Mouse (Mus musculus) forebrain, embryonic 10.5 days (tissue): ENCODE data around the gene Rbfox2. TPM values are rescaled to one million over a fixed set of nuclear protein-coding genes. Genes with fewer than 3 reads are reported as not detected.

Experiments
- DNase-seq: peaks from one replicate; pipeline ENCODE4 v3.0.0-alpha.2; 2017; ENCODE audit warnings: low spot score; ENCODE audit errors: extremely low spot score
- H3K27ac ChIP-seq: fragments of 300-500 bp; sonication (generic); 2 replicates; pipeline ENCODE4 v1.5.1; 2016; ENCODE audit warnings: mild to moderate bottlenecking
- H3K27me3 ChIP-seq: fragments of 300-500 bp; sonication (generic); 2 replicates; pipeline ENCODE4 v1.6.1; 2016; ENCODE audit warnings: mild to moderate bottlenecking; ENCODE audit not compliant: poor library complexity, severe bottlenecking
- H3K36me3 ChIP-seq: fragments of 300-500 bp; sonication (generic); replicated peaks from 2 replicates; pipeline ENCODE4 v1.6.1; 2016; ENCODE audit warnings: mild to moderate bottlenecking, moderate library complexity
- H3K4me1 ChIP-seq: fragments of 300-500 bp; sonication (generic); 2 replicates; pipeline ENCODE4 v1.6.1; 2016
- H3K4me3 ChIP-seq: fragments of 300-500 bp; sonication (generic); 2 replicates; pipeline ENCODE4 v1.5.1; 2016; ENCODE audit warnings: mild to moderate bottlenecking, moderate library complexity
- H3K9me3 ChIP-seq: fragments of 300-500 bp; sonication (generic); 2 replicates; pipeline ENCODE4 v1.6.1; 2016; ENCODE audit warnings: mild to moderate bottlenecking, moderate library complexity
- WGBS: fragments of 180-500 bp; shearing (Covaris S2); methylation state at CpG from one replicate; pipeline ENCODE4 v1.1.7; 2016; 5-methylcytosine and 5-hydroxymethylcytosine counted together
- polyA plus RNA-seq: library from polyadenylated mRNA; unstranded; fragments of >200 nt; fragmentation: Nextera tagmentation; extraction: Ambion mirVana; gene quantifications from 2 replicates; pipeline ENCODE4 v1.2.1, GENCODE M21; 2016

Rbfox2 gene
- polyA plus RNA-seq, 1 experiment from 2014 or later: 39.0 TPM

DNA sequence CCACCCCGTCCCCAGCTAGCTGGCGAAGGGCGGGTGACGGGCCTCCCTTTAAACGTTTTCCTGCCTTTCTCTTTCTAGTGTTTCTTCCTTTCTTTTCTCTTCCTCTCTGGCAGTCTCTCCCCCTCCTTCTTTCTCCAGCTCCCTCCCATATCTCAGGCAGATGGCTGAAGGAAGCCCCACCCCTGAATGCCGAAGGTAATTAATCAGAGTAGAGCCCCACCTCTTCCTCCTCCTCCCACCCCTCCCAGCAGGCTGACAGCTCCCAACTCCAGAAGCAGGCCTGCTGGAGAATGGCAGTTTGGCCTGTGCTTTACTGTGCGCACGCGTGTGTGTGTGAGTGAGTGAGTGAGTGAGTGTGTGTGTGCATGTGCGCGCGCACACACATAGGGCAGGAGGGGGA, 153.2 kb downstream of the Rbfox2 start:
- Histone ChIP-seq H3K4me1 (peaks cover 65% of the 10 kb centered on the region), H3K36me3 (0 out of 2 replicates have a peak, but pooled peaks cover 3% of the 10 kb centered on the region), H3K27me3 (no peaks in the 10 kb centered on the region), H3K27ac (peak overlapping the region; percentile 85), H3K4me3 (peak overlapping the region; percentile 62), H3K9me3 (no peaks in the 10 kb centered on the region)
- 2% methylated on average over 12 of the region's 12 CpGs for WGBS
- peak; percentile 79 for DNase-seq

DNA sequence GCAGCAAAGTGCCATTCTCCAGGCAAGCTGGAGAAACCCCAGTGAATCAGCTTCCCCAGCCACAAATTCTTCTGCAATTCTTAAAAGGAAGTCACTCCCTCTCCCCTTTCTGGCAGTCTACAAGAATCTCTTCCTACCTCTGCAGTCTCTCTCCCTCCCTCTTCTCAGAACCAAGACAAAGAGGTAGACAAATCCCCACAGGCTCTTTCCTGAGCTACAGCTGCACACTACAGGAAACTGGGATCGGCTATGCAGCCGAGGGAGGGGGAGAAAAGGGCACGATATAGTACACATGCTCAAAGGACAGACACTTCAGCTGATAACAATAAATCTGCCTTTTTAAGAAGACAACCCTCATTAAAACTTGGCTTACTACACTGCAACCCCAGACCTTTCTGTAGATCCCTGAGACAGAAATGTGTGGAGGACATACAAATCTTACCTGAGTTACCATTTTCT, 153.7 kb downstream of the Rbfox2 start:
- Histone ChIP-seq H3K27me3 (no peaks in the 10 kb centered on the region), H3K27ac (peak overlapping the region; percentile 85), H3K9me3 (no peaks in the 10 kb centered on the region), H3K4me1 (peaks cover 65% of the 10 kb centered on the region), H3K36me3 (0 out of 2 replicates have a peak, but pooled peaks cover 3% of the 10 kb centered on the region), H3K4me3 (peak overlapping the region; percentile 62)
- peak; percentile 31 for DNase-seq
- 0% methylated on average over 3 of the region's 3 CpGs for WGBS

DNA sequence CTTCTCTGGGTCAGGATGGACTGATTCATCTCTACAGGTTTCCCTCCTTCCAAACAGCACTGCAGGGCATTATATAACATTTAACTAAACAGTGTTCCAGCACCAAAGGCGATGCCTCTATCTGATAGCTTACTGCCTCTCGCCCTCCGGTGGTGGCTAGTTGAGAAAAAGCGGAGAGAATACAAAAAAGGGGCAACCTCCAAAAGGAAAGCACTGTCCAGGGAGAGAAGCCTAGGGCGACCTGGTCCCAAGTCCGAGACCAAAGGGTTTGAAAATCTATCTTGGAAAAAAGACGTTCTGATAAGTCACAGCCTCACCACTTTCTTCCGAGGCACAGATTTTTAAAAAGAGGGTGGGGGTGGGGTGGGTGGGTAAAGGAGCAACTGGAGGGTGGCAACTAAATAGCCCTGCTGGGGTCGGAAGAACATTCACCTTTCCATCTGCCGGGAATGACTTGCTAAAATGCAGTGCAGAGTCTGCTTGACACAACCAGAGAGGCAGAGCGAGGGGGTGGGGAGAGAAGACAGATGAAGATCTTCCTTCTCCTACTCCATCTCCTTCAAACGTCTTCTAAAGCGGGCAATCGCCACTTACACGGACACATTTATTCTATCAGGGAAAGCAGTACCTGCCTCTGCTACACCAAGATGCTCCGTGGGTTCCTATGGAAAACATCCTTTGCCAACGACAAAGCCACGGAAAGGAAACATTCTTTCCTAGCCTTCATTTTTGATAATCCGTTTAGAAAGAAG, 154.3 kb downstream of the Rbfox2 start:
- DNase-seq: peak; percentile 17

DNA sequence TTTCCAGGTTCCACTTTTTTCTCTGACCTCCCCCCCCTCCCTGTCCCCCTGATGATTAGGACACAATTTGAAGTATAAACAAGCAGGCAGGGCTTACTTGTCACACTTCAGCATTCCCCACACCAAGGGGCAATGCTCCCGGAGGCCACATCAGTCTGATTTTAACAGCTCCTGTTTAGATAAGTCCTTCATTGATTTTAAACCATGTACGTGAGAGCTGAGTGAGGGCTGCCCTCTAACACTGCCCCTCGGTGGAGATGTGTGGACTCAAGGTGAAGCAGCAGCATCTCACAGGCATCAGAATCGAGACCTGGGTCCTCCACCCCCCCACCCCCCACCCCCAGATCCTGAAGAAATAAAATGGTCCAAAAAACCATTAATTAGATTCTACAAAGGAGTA, 155.0 kb downstream of the Rbfox2 start:
- WGBS: 16% methylated on average over 4 of the region's 4 CpGs
- DNase-seq: no peak
- no peaks in the 10 kb centered on the region for H3K27me3 ChIP-seq
- no peaks in the 10 kb centered on the region for H3K9me3 ChIP-seq
- H3K4me1 ChIP-seq: peaks cover 63% of the 10 kb centered on the region
- 0 out of 2 replicates have a peak, but pooled peaks cover 3% of the 10 kb centered on the region for H3K36me3 ChIP-seq
- H3K4me3 ChIP-seq: peak overlapping the region; percentile 62
- peak overlapping the region; percentile 85 for H3K27ac ChIP-seq

More for the DNA sequence above, 154.3 kb downstream of the Rbfox2 start:
- whole genome bisulfite sequencing: 2% methylated on average over 19 of the region's 19 CpGs
- Histone ChIP-seq H3K36me3 (0 out of 2 replicates have a peak, but pooled peaks cover 3% of the 10 kb centered on the region), H3K27ac (peak overlapping the region; percentile 85), H3K27me3 (no peaks in the 10 kb centered on the region), H3K4me3 (peak overlapping the region; percentile 62), H3K4me1 (peaks cover 65% of the 10 kb centered on the region), H3K9me3 (no peaks in the 10 kb centered on the region)

DNA sequence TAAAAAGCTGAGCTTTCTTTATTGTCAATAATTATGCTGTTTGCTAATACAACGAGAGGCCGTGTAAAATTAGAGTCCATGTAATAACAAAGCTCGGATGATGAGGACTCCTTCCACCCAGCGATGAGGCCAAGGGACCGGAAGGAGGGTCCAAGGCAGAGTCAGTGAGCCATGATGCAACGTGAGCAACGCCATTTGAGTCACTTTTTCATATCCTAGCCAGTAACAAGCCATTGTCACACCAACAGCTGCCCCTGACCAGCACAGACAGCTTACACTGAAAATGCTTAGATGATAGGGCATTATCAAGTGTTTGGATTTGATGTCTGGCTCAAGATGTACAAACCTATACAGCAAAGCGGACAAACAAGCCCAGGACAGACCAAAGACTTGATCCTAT, 155.6 kb downstream of the Rbfox2 start:
- Histone ChIP-seq H3K4me1 (peaks cover 58% of the 10 kb centered on the region), H3K4me3 (peak overlapping the region; percentile 62; the same call in 1 of the 2 replicates), H3K36me3 (0 out of 2 replicates have a peak, but pooled peaks cover 3% of the 10 kb centered on the region), H3K27ac (0 out of 2 replicates have a peak overlapping the region, but pooled peaks have one; percentile 3), H3K9me3 (no peaks in the 10 kb centered on the region), H3K27me3 (no peaks in the 10 kb centered on the region)
- WGBS: 62% methylated on average over 8 of the region's 8 CpGs
- no peak for DNase-seq

DNA sequence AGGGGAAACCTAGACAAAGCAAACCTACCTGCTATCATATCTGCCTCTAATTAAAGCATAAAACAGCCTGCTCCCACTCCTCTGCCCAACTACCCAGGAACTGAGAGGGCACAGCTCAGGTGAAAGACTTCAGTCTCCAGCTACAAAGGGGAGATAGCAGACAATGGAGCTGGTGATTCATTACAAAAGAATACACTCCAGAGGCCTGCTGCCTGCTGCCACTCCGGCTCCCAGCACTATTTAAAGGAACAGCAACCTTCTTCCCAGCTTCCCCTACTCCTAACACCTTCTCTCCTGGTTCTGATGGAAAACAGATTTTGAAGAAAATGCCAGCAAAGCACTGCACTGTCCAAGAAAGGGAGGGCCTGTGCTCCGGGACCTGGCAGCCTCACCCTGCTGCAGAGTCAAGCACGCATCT, 156.4 kb downstream of the Rbfox2 start:
- 20% methylated on average over 3 of the region's 3 CpGs for WGBS
- Histone ChIP-seq H3K4me3 (peak overlapping the region; percentile 40), H3K27me3 (no peaks in the 10 kb centered on the region), H3K27ac (peak overlapping the region; percentile 85), H3K9me3 (no peaks in the 10 kb centered on the region), H3K36me3 (0 out of 2 replicates have a peak, but pooled peaks cover 3% of the 10 kb centered on the region), H3K4me1 (peaks cover 58% of the 10 kb centered on the region)
- peak; percentile 17 for DNase-seq

DNA sequence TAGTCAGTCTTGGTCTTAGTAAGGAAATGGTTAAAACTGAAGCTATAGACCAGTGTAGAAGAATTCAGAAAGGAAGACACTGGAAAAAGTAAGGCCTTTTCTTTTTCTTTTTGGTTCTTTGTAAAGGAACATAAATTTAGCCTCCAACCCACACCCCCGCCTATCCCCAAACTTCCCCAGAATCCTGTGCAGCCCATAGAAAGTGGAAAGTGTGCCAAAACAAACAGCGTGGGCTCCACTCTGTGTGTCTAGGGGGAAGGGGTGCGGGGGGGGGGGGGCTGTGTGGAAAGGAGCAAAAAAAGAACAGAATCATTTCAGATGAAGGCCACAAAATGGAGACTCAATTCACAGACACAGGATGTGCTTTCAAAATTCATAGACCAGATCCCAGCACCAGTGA, 156.8 kb downstream of the Rbfox2 start:
- 51% methylated on average over 3 of the region's 3 CpGs for WGBS

DNA sequence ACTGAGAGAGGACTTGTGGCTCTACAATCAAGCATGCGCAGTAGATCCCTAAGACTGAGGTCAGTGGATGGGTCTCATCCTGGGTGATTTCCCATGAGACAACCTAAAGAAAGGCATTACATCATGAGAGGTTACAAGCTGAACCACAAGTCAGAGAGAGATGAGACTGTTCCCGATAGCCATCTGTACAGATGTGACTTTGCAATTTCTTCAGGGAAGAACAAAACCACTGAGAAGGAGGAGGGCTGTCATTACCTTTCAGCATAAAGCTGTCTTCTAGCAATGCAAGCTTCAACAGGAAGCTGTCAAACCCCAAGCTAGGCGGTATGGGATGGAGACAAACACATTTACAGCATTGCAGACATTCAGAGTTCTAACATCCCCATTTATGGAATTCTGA, 157.3 kb downstream of the Rbfox2 start:
- Histone ChIP-seq H3K27ac (0 out of 2 replicates have a peak overlapping the region, but pooled peaks have one; percentile 85), H3K4me1 (peaks cover 58% of the 10 kb centered on the region), H3K4me3 (no peak overlapping the region), H3K27me3 (no peaks in the 10 kb centered on the region), H3K9me3 (no peaks in the 10 kb centered on the region), H3K36me3 (0 out of 2 replicates have a peak, but pooled peaks cover 3% of the 10 kb centered on the region)
- WGBS: 89% methylated on average over 3 of the region's 3 CpGs
- DNase-seq: no peak

More for the DNA sequence above, 156.8 kb downstream of the Rbfox2 start:
- Histone ChIP-seq H3K27me3 (no peaks in the 10 kb centered on the region), H3K9me3 (no peaks in the 10 kb centered on the region), H3K27ac (peak overlapping the region; percentile 85), H3K4me1 (peaks cover 58% of the 10 kb centered on the region), H3K4me3 (peak overlapping the region; percentile 40), H3K36me3 (0 out of 2 replicates have a peak, but pooled peaks cover 3% of the 10 kb centered on the region)
- no peak for DNase-seq

DNA sequence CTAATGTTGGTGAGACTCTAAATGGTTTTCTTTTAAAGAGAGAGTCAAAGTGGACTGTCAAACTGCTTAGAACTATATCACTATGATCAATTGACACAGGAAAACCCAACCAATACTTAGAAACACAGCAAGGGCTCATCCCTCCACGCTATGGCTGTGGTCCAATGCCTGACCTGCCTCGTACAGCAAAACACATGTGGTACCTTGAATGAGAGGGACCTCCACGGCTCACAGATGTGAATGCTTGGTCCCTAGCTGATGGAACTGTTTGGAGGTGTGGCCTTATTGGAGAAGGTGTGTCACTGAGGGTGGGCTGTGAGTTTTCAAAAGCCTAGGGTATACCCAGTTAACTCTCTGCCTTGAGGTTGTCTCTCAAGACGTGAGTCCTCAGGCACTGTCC, 159.9 kb downstream of the Rbfox2 start:
- Histone ChIP-seq H3K36me3 (0 out of 2 replicates have a peak, but pooled peaks cover 3% of the 10 kb centered on the region), H3K27ac (no peak overlapping the region), H3K27me3 (no peaks in the 10 kb centered on the region), H3K9me3 (no peaks in the 10 kb centered on the region), H3K4me1 (peaks cover 33% of the 10 kb centered on the region), H3K4me3 (no peak overlapping the region)
- 87% methylated on average over 4 of the region's 4 CpGs for WGBS
- no peak for DNase-seq

DNA sequence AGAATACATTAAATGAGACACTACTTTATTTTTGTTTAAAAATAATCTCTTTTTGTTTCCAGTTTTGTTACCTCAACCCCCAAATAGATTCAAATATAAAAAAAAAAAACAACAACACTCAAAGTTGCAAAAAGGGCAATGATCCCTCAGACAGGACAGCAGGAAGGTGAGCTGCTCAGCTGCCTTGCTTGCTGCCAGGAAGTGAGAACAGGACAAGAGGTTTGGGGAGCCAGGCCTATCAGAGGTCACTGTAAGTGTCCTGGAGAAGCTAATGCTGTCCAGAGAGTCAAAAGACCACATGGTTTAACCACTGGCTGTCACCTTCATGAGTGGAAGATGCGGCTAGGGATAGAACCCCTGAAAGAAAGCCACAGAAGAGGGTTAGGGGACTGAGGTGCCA, 161.8 kb downstream of the Rbfox2 start:
- Histone ChIP-seq H3K27me3 (no peaks in the 10 kb centered on the region), H3K36me3 (peaks cover 3% of the 10 kb centered on the region; the same call in 1 of the 2 replicates), H3K4me3 (no peak overlapping the region), H3K27ac (no peak overlapping the region), H3K9me3 (no peaks in the 10 kb centered on the region), H3K4me1 (peaks cover 17% of the 10 kb centered on the region)
- DNase-seq: no peak
- WGBS: 90% methylated on average over 1 of the region's 1 CpGs

DNA sequence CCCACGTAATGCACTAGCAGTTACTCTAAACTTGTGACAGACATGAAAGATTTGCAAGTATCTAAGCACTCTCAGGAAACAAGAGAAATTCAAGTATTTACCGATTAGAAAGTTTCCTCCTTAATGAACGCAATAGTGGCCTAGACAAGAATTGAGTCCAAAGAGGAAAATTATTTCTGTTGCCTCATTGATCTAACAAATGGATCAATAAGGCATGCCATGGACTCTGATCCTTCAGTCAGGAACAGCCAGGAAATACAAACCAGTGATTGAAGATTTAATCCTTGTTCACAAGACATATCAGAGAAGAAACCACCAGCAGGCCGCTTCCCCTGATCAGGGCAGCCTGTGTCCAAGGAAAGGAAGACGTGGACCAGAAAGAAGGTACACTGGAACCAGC, 164.0 kb downstream of the Rbfox2 start:
- no peaks in the 10 kb centered on the region; the same call in none of the 2 replicates for H3K36me3 ChIP-seq
- WGBS: 94% methylated on average over 5 of the region's 5 CpGs
- no peak for DNase-seq
- H3K27ac ChIP-seq: no peak overlapping the region
- H3K4me1 ChIP-seq: peaks cover 4% of the 10 kb centered on the region; the same call in 1 of the 2 replicates
- H3K27me3 ChIP-seq: no peaks in the 10 kb centered on the region
- H3K9me3 ChIP-seq: no peaks in the 10 kb centered on the region
- H3K4me3 ChIP-seq: no peak overlapping the region

DNA sequence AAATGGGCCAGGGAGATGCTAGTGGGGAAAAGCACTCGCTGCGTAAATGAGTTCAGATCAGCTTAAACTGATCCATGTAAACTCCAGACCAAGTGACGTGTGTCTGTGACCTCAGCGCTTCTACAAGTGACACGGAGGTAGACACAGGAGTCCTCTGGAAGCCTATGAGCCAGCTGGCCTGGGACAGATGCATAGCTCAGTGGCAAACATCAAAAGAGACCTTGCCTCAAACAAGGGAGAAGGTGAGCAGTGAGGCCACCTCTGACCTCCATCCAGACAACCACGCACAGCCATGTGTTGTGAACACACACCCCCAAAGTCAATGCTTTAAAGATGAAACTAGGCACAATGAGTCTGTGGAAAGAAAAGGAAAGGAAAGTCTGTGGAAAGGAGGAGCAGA, 164.5 kb downstream of the Rbfox2 start:
- WGBS: 84% methylated on average over 6 of the region's 6 CpGs
- no peaks in the 10 kb centered on the region; the same call in none of the 2 replicates for H3K36me3 ChIP-seq
- no peaks in the 10 kb centered on the region for H3K27me3 ChIP-seq
- no peak for DNase-seq
- H3K27ac ChIP-seq: no peak overlapping the region
- H3K4me1 ChIP-seq: peaks cover 4% of the 10 kb centered on the region; the same call in 1 of the 2 replicates
- H3K4me3 ChIP-seq: no peak overlapping the region
- no peaks in the 10 kb centered on the region for H3K9me3 ChIP-seq

DNA sequence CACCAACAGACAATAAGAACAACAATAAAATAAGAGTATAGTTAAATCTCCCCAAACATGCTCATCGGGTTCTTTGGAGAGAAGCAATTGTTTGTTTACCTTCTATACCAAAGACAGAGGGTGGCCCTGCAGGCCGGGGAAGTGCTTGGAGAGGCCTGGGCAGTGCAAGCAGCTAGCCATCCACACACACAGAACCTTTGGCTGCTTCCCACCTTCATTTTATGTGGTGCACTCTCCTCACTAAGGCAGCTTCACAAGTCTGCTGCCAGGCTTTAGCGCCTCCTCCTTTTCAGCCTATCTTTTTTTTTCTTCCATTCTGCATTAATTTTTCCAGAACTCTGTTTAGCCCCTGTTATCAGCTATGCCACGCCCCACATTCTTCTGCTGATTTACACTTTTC, 165.1 kb downstream of the Rbfox2 start:
- no peak for DNase-seq
- no peaks in the 10 kb centered on the region for H3K9me3 ChIP-seq
- WGBS: 74% methylated on average over 4 of the region's 4 CpGs
- no peak overlapping the region for H3K4me3 ChIP-seq
- no peak overlapping the region for H3K27ac ChIP-seq
- H3K36me3 ChIP-seq: peaks cover 3% of the 10 kb centered on the region
- H3K27me3 ChIP-seq: no peaks in the 10 kb centered on the region
- peaks cover 4% of the 10 kb centered on the region; the same call in 1 of the 2 replicates for H3K4me1 ChIP-seq
